Mouse (Mus musculus) E14TG2a.4 (cell line): ENCODE measurements around the gene Vtn.

Experiments used
- CTCF ChIP-seq: conservative IDR thresholded peaks from 2 replicates; pipeline ENCODE4 v1.5.1; 2014; ENCODE audit warnings: low read length
- NANOG ChIP-seq: IDR thresholded peaks from 2 replicates; pipeline ENCODE4 v1.6.1; 2014; ENCODE audit warnings: borderline replicate concordance, low read length, mixed read lengths
- POU5F1 ChIP-seq: IDR thresholded peaks from 2 replicates; pipeline ENCODE4 v1.6.1; 2014; ENCODE audit warnings: low read length, borderline replicate concordance

- TF ChIP-seq CTCF (no peak), NANOG (no peak), POU5F1 (no peak)
These were observed 52.1 kb downstream of the Vtn start for GRCm38 (mm10) chr11:78551059-78551398.
